Mouse (Mus musculus) ES-E14 (cell line): ENCODE results near the gene Slc35e3. TPM values are rescaled to one million over a fixed set of nuclear protein-coding genes. Genes with fewer than 3 reads are reported as not detected.

ENCODE experiments used
- DNase-seq: peaks from one replicate; pipeline ENCODE4 v3.0.0-alpha.2; 2013; ENCODE audit warnings: low read depth, low spot score
- H3K27ac ChIP-seq: 2 replicates; pipeline ENCODE4 v1.5.1; 2012; ENCODE audit warnings: low read depth, mild to moderate bottlenecking, low read length, moderate library complexity, mixed read lengths; ENCODE audit not compliant: poor library complexity, insufficient read depth, severe bottlenecking
- H3K36me3 ChIP-seq: 2 replicates; pipeline ENCODE4 v1.6.1; 2012; ENCODE audit warnings: mild to moderate bottlenecking, low read length, moderate library complexity, mixed read lengths; ENCODE audit not compliant: control insufficient read depth, poor library complexity, insufficient read depth, severe bottlenecking
- H3K4me1 ChIP-seq, 2 experiments: fragments of 150-350 bp in 1 of 2; sonication (generic) in 1 of 2; 2 replicates each; pipeline ENCODE4 v1.6.1; 2012; ENCODE audit warnings: low read length in 2 of 2, mild to moderate bottlenecking in 1 of 2, mixed read lengths in 1 of 2; ENCODE audit not compliant: control insufficient read depth in 2 of 2, insufficient read depth in 2 of 2, poor library complexity in 1 of 2
- H3K4me3 ChIP-seq, 2 experiments: fragments of 150-350 bp in 1 of 2; sonication (generic) in 1 of 2; 2 replicates each; pipeline ENCODE4 v1.5.1; 2012; ENCODE audit warnings: low read length in 2 of 2, low read depth in 1 of 2, mild to moderate bottlenecking in 1 of 2, mixed read lengths in 1 of 2; ENCODE audit not compliant: insufficient read depth in 1 of 2, poor library complexity in 1 of 2, severe bottlenecking in 1 of 2
- H3K9ac ChIP-seq: 2 replicates; pipeline ENCODE4 v1.6.1; 2012; ENCODE audit warnings: low read depth, mild to moderate bottlenecking, low read length, mixed read lengths; ENCODE audit not compliant: poor library complexity, insufficient read depth, severe bottlenecking
- H3K9me3 ChIP-seq: fragments of 150-350 bp; sonication (generic); 2 replicates; pipeline ENCODE4 v1.6.1; 2012; ENCODE audit warnings: low read depth, mild to moderate bottlenecking, low read length; ENCODE audit not compliant: control insufficient read depth, insufficient read depth
- CHD2 ChIP-seq: IDR thresholded peaks from 2 replicates; pipeline ENCODE4 v1.6.1; 2014; ENCODE audit warnings: mild to moderate bottlenecking, low read depth, low read length, inconsistent platforms
- HCFC1 ChIP-seq: IDR thresholded peaks from 2 replicates; pipeline ENCODE4 v1.6.1; 2012; ENCODE audit warnings: low read length, inconsistent platforms, borderline replicate concordance; ENCODE audit not compliant: insufficient read depth
- MAFK ChIP-seq: IDR thresholded peaks from 2 replicates; pipeline ENCODE4 v1.6.1; 2014; ENCODE audit warnings: mild to moderate bottlenecking, low read depth, low read length, inconsistent platforms; ENCODE audit not compliant: insufficient read depth
- ZC3H11A ChIP-seq: IDR thresholded peaks from 2 replicates; pipeline ENCODE4 v1.6.1; 2012; ENCODE audit warnings: low read depth, mild to moderate bottlenecking, inconsistent platforms, low read length, borderline replicate concordance
- ZNF384 ChIP-seq: IDR thresholded peaks from 2 replicates; pipeline ENCODE4 v1.6.1; 2012; ENCODE audit warnings: low read depth, low read length, inconsistent platforms
- in situ Hi-C, 2 experiments: fragments of 600-800 bp; cut with MboI; formaldehyde crosslinking; loops; one replicate each; pipeline ENCODE4 v1.15.1; 2025; ENCODE audit warnings: low sequenced_read_pairs in 2 of 2, inconsistent platforms in 1 of 2; ENCODE audit not compliant: unreplicated experiment in 2 of 2
- total RNA-seq: library from RNA; depleted of rRNA; stranded (reverse); fragments of 300-350 nt; gene quantifications from 2 replicates; pipeline ENCODE4 v1.2.3, GENCODE M21; 2012; rRNA removed

The Slc35e3 gene
- 16.3 and 22.8 TPM in 2 replicates for total RNA-seq

- peaks cover 24% of the 10 kb centered on the region for H3K36me3 ChIP-seq
- in situ Hi-C loops, result no loop called here
- H3K9ac ChIP-seq, result peak within 1 kb of the TSS; percentile 57
- no peak within 1 kb of the TSS; the same call in 1 of the 2 replicates for H3K27ac ChIP-seq
- H3K4me1 ChIP-seq, result peaks cover 0 to 5% of the 10 kb centered on the region in 2 experiments; a peak in 1 of 4 replicates
- peak within 1 kb of the TSS; percentile 63 to 64 for H3K4me3 ChIP-seq
- no peak for TF ChIP-seq MAFK
- no peak for TF ChIP-seq ZC3H11A
- peaks cover 5% of the 10 kb centered on the region for H3K9me3 ChIP-seq
- peak; percentile 87 for DNase-seq
These were observed at the start of gene Slc35e3 for GRCm38 (mm10) chr10:117746297-117746883. Slc35e3 (minus strand) TSS chr10:117746365.

DNA sequence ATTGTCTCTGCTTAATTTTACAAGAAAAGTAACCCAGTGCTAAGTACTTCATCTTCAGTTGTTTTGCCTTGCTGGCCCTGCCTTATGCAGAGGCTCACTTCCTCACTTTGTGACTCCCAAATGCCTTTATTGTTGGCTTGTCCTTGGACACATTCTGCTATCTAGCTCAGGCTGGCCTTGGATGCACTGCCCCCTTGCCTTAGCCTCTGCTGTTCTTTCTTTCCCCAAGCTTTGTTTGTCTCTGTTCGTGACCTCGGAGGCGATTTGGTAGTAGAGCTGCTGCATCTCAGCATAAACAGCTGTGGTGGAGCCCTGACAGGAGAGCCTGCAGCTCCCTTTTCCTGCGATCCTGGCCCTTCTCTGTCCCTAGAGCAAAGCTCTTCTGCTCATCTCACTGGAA, 49.0 kb upstream of the Slc35e3 start:
- Histone ChIP-seq H3K4me1 (peaks cover 0 to 8% of the 10 kb centered on the region in 2 experiments; a peak in 3 of 4 replicates), H3K36me3 (no peaks in the 10 kb centered on the region), H3K9me3 (no peaks in the 10 kb centered on the region), H3K9ac (no peak overlapping the region), H3K4me3 (no peak overlapping the region), H3K27ac (no peak overlapping the region)
- in situ Hi-C loops, result no loop called here
- TF ChIP-seq MAFK, result no peak
- TF ChIP-seq HCFC1, result no peak
- TF ChIP-seq CHD2, result no peak
- TF ChIP-seq ZC3H11A, result no peak
- no peak for TF ChIP-seq ZNF384
- no peak for DNase-seq

DNA sequence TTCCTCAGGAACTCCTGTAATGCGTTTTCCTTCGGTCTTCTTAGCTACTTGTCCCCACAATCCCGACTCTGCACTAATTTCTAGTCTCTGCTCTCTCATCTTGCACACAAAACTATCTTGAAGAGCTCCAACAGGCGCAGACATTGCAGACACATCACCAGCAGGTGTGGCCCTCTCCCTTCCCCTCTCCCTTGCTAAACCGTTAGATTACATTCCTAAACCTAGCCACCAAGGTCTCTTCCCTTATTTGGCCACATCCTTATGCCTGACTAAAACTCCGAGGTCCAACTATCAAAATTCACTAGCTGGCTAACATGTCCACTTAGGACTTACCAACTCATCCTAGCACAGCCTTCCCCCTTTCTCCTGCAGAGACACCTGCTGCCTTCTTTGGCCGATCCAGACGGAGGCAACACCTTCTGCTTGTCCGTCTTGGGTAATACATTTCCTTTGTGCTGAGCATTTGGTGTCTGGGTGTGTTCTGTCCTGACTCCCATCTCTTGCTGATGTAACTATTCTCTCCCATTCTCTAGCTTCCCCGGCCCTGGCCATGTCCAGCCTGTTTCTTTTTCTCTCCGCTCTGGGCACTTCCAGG, 47.4 kb upstream of the Slc35e3 start:
- DNase-seq, result no peak
- in situ Hi-C loops, result no loop called here
- peak overlapping the region; percentile 40; the same call in 1 of the 2 replicates for H3K9ac ChIP-seq
- peak overlapping the region; percentile 74 for H3K27ac ChIP-seq
- no peaks in the 10 kb centered on the region for H3K36me3 ChIP-seq
- H3K4me1 ChIP-seq, result peaks cover 0 to 8% of the 10 kb centered on the region in 2 experiments; a peak in 3 of 4 replicates
- no peaks in the 10 kb centered on the region for H3K9me3 ChIP-seq
- TF ChIP-seq ZNF384 (no peak), ZC3H11A (no peak), HCFC1 (no peak), MAFK (no peak), CHD2 (no peak)
- peak overlapping the region; percentile 45 to 79; a peak in 2 of 4 replicates for H3K4me3 ChIP-seq

- peak within 1 kb of the TSS; percentile 74 for H3K27ac ChIP-seq
- H3K4me3 ChIP-seq, result peak within 1 kb of the TSS; percentile 93 to 95
- H3K9me3 ChIP-seq, result no peaks in the 10 kb centered on the region
- H3K4me1 ChIP-seq, result peaks cover 0 to 8% of the 10 kb centered on the region in 2 experiments; a peak in 3 of 4 replicates
- peak; percentile 99 for DNase-seq
- in situ Hi-C loops, result no loop called here
- H3K9ac ChIP-seq, result peak within 1 kb of the TSS; percentile 97
- no peak for TF ChIP-seq ZC3H11A
- peak; percentile 70; the same call in 1 of the 2 replicates for TF ChIP-seq HCFC1
- peaks cover 5% of the 10 kb centered on the region; the same call in 1 of the 2 replicates for H3K36me3 ChIP-seq
These were observed 46.3 kb upstream of the Slc35e3 start, which contains the start of gene Nup107 for GRCm38 (mm10) chr10:117792141-117793091. Nup107 (minus strand) TSS chr10:117792705.
